Mouse (Mus musculus): Measurements from ENCODE around the gene Arhgef17. TPM values are rescaled to one million over a fixed set of nuclear protein-coding genes. Genes with fewer than 3 reads are reported as not detected.
"Not testable (repeated sequence)": the region's sequence is repeated elsewhere in the genome, so short reads cannot be mapped to it uniquely, and the experiment has no call there.

Arhgef17 gene
- polyA plus RNA-seq, 1 experiment, result 5.0 TPM

GRCm38 (mm10) chr7:100855300-100855699 lies 76.6 kb downstream of the Arhgef17 start:
- 48% methylated on average over 4 of the region's 4 CpGs for WGBS
- DNase-seq (ENCODE audit: low read depth, low spot score), result no peak

- 84% methylated on average over 5 of the region's 5 CpGs for WGBS
- DNase-seq (ENCODE audit: low read depth, low spot score), result no peak
These were observed 77.0 kb downstream of the Arhgef17 start for GRCm38 (mm10) chr7:100854861-100855260.

GRCm38 (mm10) chr7:100854137-100854814 lies 77.6 kb downstream of the Arhgef17 start:
- WGBS, result 70% methylated on average over 6 of the region's 6 CpGs
- DNase-seq (ENCODE audit: low read depth, low spot score), result no peak

GRCm38 (mm10) chr7:100853396-100853795 lies 78.5 kb downstream of the Arhgef17 start:
- WGBS, result 69% methylated on average over 3 of the region's 3 CpGs
- DNase-seq (ENCODE audit: low read depth, low spot score), result no peak

GRCm38 (mm10) chr7:100851481-100852356 lies 80.2 kb downstream of the Arhgef17 start:
- no peak for DNase-seq (ENCODE audit: low read depth, low spot score)
- WGBS, result 81% methylated on average over 9 of the region's 9 CpGs

GRCm38 (mm10) chr7:100849508-100849907 lies 82.4 kb downstream of the Arhgef17 start:
- 95% methylated on average over 2 of the region's 2 CpGs for WGBS
- no peak for DNase-seq (ENCODE audit: low read depth, low spot score)

GRCm38 (mm10) chr7:100848744-100849143 lies 83.2 kb downstream of the Arhgef17 start:
- DNase-seq (ENCODE audit: low read depth, low spot score), result peak; percentile 19
- WGBS, result 36% methylated on average over 6 of the region's 6 CpGs

- 96% methylated on average over 6 of the region's 6 CpGs for WGBS
- no peak for DNase-seq (ENCODE audit: low read depth, low spot score)
These were observed 84.8 kb downstream of the Arhgef17 start for GRCm38 (mm10) chr7:100847131-100847530.

- DNase-seq (ENCODE audit: low read depth, low spot score), result not testable (repeated sequence)
- WGBS, result 58% methylated on average over 7 of the region's 7 CpGs
These were observed 85.9 kb downstream of the Arhgef17 start for GRCm38 (mm10) chr7:100846033-100846432.

GRCm38 (mm10) chr7:100845412-100845811 lies 86.5 kb downstream of the Arhgef17 start:
- WGBS, result 0% methylated on average over 1 of the region's 1 CpGs
- DNase-seq (ENCODE audit: low read depth, low spot score), result no peak

- DNase-seq (ENCODE audit: low read depth, low spot score), result no peak
These were observed 86.9 kb downstream of the Arhgef17 start for GRCm38 (mm10) chr7:100845026-100845400.

GRCm38 (mm10) chr7:100844385-100845025 lies 87.4 kb downstream of the Arhgef17 start:
- 64% methylated on average over 2 of the region's 2 CpGs for WGBS
- no peak for DNase-seq (ENCODE audit: low read depth, low spot score)

GRCm38 (mm10) chr7:100843866-100844265 lies 88.0 kb downstream of the Arhgef17 start:
- WGBS, result 91% methylated on average over 2 of the region's 2 CpGs
- DNase-seq (ENCODE audit: low read depth, low spot score), result no peak

- 89% methylated on average over 5 of the region's 5 CpGs for WGBS
- no peak for DNase-seq (ENCODE audit: low read depth, low spot score)
These were observed 89.7 kb downstream of the Arhgef17 start for GRCm38 (mm10) chr7:100842175-100842574.

GRCm38 (mm10) chr7:100841608-100842007 lies 90.3 kb downstream of the Arhgef17 start:
- 85% methylated on average over 6 of the region's 6 CpGs for WGBS
- no peak for DNase-seq (ENCODE audit: low read depth, low spot score)

GRCm38 (mm10) chr7:100840906-100841305 lies 91.0 kb downstream of the Arhgef17 start:
- DNase-seq (ENCODE audit: low read depth, low spot score), result no peak
- 95% methylated on average over 1 of the region's 1 CpGs for WGBS

- WGBS, result 58% methylated on average over 6 of the region's 6 CpGs
- no peak for DNase-seq (ENCODE audit: low read depth, low spot score)
These were observed 92.1 kb downstream of the Arhgef17 start for GRCm38 (mm10) chr7:100839632-100840402.

GRCm38 (mm10) chr7:100837701-100838100 lies 94.2 kb downstream of the Arhgef17 start:
- 29% methylated on average over 1 of the region's 1 CpGs for WGBS
- DNase-seq (ENCODE audit: low read depth, low spot score), result no peak

- DNase-seq (ENCODE audit: low read depth, low spot score), result no peak
- 91% methylated on average over 10 of the region's 10 CpGs for WGBS
These were observed 95.2 kb downstream of the Arhgef17 start for GRCm38 (mm10) chr7:100836657-100837056.

- no peak for DNase-seq (ENCODE audit: low read depth, low spot score)
- WGBS, result 86% methylated on average over 6 of the region's 6 CpGs
These were observed 96.2 kb downstream of the Arhgef17 start for GRCm38 (mm10) chr7:100835711-100836110.
